Mouse (Mus musculus): ENCODE data around the gene Prkcd. TPM values are rescaled to one million over a fixed set of nuclear protein-coding genes. Genes with fewer than 3 reads are reported as not detected.

Prkcd gene
- total RNA-seq (2021), result 10 to 100 TPM; 10.5 to 14.3 TPM

DNA sequence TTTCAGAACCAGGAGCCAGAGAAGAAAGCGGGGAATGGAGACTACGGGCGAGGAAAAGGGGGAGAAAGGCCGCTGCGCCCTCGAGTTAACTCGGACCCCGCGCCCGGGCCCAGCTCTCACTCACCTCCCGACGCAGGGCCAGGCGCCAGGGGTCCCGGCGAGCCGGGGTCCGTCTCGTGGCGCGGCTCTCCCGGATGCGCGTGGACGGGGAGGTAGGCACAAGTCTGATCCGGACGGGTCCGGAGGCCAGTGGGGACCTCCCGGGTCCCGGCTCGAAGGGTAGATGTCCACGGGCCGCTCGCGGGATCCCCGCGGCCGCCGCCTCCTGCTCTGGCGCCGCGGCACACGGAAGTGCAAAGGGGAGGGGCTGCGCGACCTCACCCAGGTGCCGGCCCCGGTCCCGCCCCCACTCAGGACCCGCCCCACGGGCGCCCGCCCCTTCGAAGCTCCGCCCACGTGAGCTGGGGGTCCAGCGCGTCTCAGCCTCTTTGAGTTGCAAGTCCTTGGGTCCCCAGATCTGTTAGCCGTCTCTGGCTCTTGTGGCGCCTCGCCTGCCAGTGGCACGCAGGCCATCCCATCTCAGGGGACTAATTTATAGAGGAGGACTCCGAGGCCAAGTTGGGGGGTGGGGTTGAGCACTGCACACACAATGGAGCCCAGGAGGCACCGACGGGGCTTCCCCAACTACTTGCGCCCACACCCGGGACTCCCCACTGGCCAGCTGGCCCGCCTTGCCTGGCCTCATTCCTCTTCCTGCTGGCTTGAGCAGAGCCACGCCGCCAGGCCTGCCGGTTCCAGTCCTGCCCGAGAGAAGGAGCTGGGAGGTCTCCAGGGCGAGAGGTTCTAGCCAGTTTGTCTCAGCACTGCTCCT, at the start of gene Prkcd:
Gene Prkcd (minus strand): TSS at position 355 of the 871 bp plus-strand sequence.
- DNase-seq, result peak; percentile 84
- intact Hi-C loops (cut with DNase I), result no loop called here

DNA sequence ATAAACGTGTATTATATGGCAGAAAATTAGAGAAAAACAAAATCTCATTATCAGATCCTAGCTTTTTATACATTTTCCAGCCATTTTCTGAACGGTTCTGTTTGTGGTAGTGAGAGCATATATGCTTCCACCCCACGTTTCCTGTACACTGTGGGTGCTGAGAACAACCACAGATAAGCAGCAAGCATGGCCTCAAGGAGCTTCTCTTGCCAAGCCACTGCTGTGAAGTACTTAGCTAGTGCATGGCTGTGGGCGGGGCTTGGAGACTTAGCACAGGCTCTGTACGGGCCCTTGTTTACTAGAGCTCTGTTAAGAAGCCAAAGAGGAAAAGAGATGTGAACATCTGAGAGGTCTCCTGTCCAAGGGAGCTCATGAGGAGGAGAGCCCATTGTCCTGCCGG, 48.9 kb upstream of the Prkcd start:
- intact Hi-C loops (cut with DNase I), result loop anchor here (10.0 kb wide), 1 partner anchor 540 kb away; no protein-coding TSS in a partner anchor
- DNase-seq, result no peak

DNA sequence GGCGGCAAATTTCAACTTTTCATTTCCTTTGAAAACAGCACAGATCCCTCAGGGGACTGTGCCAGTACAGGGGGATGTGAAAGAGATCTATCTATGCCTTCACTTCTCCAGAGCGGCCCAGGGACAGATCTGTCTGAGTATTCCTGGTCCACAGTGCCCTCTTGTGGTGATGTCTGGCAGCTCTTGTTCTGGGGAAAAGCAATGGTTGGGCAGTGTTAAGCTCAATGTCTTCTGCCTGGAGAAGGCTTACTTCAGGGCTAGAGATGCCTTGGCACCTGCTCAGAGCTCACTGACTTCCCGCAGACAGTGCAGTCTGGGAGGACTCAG, 45.9 kb upstream of the Prkcd start:
- intact Hi-C loops (cut with DNase I), result loop anchor here (1.0 to 10.0 kb wide), 2 partner anchors 81 to 537 kb away; no protein-coding TSS in a partner anchor
- peak; percentile 88 to 93 for DNase-seq

DNA sequence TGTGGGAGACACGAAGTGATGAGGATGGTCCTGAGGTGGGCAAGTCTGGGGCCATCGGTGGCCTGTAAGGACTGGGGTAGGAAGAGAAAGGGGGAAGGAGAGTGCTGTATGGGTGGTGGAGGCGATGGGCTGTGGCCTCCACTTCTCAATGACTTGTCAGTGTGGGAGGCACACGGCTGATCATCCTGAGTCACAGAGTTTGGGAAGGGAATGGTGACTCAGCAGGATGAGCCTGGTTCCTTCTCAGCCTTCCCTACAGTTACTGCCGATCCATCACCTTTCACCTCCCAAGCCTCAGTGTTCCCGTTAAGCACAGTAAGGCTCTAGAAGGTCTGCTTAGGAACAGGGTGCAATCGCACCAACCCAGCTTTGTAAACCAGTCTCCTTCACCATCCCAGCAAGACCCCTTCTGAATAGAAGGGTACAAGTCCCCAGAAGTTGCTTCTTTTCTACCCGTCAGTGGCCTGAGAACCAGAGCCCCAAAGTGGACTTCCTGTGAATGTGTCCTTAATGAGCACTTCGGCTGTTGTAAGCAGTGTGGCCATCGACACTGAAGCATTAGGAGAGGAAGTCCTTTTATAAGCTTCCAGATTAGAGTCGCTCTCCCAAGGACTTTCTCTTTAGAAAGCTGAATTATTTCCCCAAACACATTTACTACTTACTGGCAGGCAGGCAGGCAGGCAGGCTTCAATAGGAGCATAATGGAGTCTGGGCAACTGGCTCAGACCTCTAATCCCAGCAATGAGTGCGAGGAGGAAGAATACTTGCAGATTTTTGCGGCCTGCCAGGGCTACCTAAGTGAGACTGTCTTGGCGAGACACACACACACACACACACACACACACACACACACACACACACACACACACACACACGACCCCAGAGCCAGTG, 45.3 kb upstream of the Prkcd start:
- peak in 1 of 2 experiments; percentile 11 for DNase-seq
- intact Hi-C loops (cut with DNase I), result loop anchor here (10.0 kb wide), 1 partner anchor 537 kb away; no protein-coding TSS in a partner anchor

DNA sequence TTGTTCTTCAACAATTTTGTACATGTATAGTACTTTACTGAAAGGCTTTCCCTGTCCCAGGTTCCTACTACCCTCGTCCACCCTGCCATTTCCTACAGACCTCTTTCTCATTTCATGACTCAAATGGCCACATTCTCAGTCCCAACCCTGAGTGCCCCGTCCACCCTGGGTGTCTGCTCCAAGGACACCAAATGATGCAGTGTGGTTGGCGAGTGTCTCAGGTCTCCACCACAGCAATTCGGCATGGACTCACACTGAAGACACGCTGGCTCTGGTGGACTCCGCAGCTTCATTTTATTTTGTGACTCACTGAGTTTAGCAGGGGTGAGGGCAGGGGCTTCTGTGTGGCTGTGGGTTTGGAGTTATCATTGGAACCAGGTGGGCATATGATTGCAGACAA, 44.2 kb upstream of the Prkcd start:
- intact Hi-C loops (cut with DNase I), result loop anchor here (10.0 kb wide), 1 partner anchor 535 kb away; no protein-coding TSS in a partner anchor
- DNase-seq, result no peak

DNA sequence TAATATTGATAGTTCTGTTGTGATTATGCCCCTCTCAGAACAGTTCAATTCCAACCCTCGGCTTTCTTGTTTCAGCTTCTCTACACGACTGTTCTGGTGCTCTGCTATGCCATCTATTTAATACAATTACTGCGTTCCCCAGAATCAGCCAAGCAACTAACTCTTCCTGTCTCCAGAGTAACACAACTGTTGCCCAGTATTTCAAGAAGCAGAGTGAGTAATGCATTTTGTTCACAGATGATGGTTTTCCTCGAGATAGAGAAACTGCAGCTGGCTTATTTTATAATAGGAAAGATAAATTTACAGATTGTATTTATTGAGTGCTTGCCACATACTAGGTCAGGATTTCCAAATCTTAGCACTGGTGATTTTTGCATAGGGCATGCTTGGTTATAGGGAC, 40.6 kb upstream of the Prkcd start:
- no peak for DNase-seq
- intact Hi-C loops (cut with DNase I), result loop anchor here (10.0 kb wide), 1 partner anchor 182 kb away; no protein-coding TSS in a partner anchor

DNA sequence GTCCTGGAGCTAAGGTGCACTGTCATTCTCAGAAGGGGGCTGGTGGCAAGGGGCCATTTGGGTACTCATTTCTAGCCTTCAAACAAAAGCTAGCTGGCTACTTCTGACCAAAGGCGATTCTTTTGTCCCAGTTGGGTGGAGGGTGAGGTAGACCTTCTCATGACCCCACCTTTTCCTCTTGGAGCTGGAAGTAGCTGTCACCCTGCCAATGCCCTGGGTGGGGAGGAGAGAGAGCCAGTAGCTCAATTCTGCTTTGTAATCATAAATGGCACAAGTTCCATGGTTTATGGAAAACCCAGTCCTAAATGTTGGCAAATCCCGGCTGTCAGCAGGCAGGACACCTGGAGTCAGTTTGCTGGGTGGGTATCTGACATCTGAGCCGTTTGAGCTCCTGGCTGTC, 40.1 kb upstream of the Prkcd start:
- DNase-seq, result peak; percentile 32 to 39
- intact Hi-C loops (cut with DNase I), result loop anchor here (10.0 kb wide), 1 partner anchor 181 kb away; no protein-coding TSS in a partner anchor

DNA sequence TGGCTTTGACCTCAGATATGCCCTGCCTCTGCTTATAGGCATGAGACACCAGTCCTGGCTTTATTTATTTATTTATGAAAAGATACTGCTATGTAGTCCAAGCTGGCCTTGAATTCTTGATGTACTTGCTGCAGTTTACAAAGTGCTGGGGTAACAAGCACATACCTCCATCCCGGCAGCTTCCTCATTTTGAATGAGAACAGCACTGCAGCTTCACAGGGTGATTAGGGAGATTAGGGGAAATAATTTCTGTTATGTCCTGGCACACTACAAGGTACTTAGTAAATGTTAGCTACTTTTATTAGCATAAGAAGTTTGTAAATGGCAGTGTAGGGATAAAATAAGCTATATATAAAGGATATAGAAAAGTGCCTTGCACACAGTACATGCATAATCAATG, 29.5 kb upstream of the Prkcd start:
- DNase-seq, result no peak
- intact Hi-C loops (cut with DNase I), result loop anchor here (5.0 kb wide), 1 partner anchor 33 kb away; no protein-coding TSS in a partner anchor

DNA sequence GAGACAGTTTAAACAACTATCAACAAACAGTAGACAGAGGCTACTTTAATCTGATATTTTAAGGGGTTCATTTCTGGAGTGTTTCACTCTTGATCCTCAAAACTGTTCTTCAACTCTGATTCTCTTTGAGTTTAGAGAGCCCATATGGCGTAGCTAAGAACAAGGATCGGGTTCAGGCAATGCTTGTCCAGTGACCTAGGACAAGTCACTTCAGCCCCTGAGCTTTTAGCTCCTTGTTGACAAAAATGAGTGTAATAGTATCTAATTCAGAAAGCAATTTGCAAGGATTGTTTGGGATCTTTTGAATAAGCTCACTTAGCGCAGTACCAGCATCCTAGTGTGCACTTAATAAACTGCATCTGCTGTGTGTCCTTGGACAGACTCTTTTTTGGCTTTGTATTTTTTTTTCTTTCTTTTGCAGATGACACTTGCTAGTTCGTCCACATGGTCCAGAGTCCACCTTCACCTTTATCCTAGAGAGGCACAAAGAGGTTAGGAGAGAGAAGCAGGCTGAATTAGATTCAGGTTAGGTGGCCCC, 28.8 kb upstream of the Prkcd start:
- intact Hi-C loops (cut with DNase I), result loop anchor here (5.0 kb wide), 2 partner anchors 32 to 42 kb away; no protein-coding TSS in a partner anchor
- no peak for DNase-seq

DNA sequence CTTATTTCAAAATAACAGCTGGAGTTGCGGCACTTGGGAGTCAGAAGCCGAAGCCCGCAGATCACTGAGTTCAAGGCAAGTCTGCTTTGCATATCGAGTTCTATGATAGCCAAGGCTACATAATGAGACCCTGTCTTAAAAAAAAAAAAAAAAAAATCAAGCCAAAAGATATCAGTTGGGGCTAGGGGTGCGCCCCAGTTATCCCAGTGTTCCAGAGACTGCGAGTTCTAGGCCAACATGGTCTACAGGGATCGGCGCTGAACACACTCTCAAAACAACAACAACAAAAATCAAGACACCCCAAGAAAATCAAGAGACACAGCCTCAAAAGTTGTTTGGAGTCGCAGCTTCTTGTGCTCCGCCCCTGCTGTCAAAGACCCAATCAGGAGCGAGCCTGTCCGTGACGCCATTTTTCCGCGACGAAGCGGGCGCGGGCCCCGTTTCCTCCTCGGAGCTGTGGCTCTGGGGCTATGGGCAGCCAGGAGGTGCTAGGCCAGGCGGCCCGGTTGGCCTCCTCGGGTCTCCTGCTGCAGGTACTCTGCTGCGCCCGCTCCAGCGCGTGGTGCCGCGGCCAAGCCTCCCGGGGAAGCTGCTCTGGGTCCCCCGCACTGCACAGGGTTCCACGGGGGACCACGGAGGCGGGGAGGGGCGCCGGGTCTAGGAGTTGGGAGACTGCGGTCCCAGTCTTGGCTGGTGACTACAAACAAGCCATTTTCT, 28.1 kb upstream of the Prkcd start, which contains the start of gene Rft1:
Gene Rft1 (plus strand): TSS at position 418 of the 717 bp plus-strand sequence.
- intact Hi-C loops (cut with DNase I), result loop anchor here (2.0 to 5.0 kb wide), 2 partner anchors 42 to 61 kb away; no protein-coding TSS in a partner anchor
- peak; percentile 99 for DNase-seq

DNA sequence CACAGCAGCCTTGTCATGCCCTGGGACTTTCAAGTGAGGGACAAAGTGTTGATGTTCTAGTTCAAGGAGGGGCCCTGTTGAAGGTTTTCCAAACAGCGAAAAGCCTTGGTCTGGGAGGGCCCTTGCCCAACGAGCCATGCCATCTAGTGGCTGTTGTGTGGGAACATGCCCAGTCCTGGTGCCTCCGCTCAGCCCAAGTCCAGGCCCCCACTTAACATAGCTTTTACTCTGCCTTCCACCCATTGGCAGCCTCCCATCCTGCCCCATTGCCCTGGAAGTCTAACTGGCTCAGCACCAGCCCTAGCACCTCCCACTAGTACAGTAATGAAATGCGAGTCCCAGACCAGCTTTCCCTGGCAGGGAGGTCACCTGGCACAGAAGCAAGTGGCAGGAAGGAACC, 25.0 kb upstream of the Prkcd start:
- intact Hi-C loops (cut with DNase I), result loop anchor here (5.0 kb wide), 1 partner anchor 39 kb away; no protein-coding TSS in a partner anchor

DNA sequence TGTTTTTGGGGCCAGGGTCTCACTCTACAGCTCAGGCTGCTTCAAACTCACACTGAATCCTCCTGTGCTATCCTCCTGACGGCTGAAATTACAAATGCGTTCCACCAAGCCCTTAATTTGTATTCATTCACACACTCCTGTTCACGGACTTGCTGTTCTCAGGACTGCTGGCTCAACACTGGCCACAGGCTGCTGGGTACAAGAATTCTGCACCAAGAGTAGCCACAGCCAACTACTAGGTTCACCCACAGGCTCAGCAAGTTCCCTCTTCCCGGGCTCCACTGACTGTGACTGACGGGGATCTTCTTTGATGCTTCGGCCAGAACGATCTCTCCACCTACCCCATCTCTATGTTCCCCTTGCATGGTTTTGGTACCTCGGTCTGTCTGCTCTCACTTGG, 23.7 kb upstream of the Prkcd start:
- intact Hi-C loops (cut with DNase I), result loop anchor here (5.0 kb wide), 1 partner anchor 37 kb away; no protein-coding TSS in a partner anchor
- DNase-seq, result no peak

More for the DNA sequence above, 25.0 kb upstream of the Prkcd start:
- DNase-seq, result peak; percentile 63 to 65

DNA sequence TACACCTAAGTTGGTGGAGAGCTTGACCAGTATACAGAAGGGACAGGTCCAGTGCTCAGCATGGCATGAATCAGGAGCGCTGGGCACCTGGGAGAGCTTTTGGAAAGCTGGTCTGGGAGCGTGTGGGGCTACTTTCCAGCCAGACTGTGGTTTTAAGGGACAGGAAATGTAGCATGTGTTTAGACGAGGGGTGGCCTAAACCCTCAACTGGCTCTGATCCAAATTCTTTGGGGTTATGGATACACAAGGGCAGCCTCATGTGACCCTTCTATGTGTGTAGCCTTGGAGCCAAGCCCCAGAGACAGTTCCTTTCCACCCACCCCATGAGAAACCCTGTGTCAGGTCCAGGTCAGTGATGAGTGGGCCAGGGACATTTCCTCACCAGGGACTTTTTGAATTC, 22.5 kb upstream of the Prkcd start:
- intact Hi-C loops (cut with DNase I), result no loop called here
- no peak for DNase-seq

DNA sequence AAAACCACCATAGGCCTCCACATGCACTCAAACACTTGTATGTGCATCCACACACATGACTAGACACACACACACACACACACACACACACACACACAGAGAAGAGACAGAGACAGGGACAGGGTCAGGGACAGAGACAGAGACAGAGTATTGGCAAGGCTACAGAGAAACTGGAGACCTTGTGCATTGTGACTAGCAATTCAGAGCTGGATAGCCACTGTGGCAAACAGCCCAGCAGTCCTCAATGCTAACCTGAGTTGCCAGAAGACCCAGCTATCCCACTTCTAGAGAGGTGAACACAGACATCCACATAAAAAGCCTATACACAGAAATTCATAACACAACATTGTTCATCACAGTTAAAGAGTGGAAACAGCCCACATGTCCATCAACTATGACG, 20.5 kb upstream of the Prkcd start:
- intact Hi-C loops (cut with DNase I), result no loop called here
- no peak for DNase-seq

DNA sequence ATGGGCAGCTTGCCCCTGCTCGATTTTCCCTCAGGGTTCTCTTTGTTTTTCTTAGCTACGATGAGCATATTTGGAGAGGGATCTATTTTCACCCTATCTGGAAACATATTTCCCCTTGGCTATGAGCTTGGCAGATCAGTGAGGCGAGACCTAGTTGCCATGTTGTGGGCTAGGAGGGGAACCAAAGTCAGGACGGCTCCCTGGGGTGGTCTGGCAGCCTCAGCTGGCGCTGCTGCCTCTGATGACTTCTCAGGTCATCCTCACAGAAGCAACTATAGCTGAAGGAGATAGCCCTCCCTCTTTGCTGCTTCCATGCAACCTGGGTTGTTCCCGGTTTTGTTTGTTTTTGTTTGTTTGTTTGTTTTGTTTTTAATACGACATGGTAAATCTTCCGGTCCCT, 19.1 kb upstream of the Prkcd start:
- intact Hi-C loops (cut with DNase I), result no loop called here
- no peak for DNase-seq

DNA sequence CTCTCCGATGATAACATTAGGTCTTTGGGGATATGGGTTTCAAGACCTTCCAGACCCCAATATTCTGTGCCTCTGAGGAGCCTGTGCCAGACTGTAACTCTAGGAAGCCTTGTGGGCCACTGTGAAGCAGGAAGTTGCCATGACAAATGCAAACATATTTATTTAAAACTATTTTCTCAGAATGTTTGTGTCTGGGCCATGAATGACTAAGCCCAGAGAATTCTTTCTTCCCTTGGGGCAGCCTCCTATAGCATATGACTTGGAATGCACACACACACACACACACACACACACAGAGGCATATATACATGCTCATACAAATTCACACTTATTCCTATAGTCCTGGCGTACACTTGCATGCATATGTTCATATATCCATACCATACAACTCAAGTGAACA, 18.0 kb upstream of the Prkcd start:
- DNase-seq, result no peak
- intact Hi-C loops (cut with DNase I), result no loop called here

DNA sequence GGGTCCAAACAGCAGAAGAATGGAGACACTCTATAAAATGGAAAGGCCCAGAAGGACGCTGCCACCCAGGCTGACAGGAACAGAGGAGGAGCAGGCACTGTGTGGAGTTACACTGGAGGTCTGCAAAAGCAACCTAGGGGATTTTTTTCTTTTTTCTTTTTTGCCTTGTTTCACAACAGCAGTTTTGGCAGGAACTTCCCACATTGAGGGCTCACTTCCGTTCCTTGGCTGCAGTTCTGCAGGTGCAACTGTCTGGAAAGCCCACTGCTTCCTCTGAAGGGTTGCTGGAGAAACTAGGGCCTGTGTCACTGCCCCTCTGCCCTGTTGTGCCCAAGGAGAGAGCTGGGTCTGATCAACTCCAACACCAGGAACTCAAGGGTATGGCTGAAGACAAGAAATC, 15.7 kb upstream of the Prkcd start:
- no peak for DNase-seq
- intact Hi-C loops (cut with DNase I), result no loop called here

DNA sequence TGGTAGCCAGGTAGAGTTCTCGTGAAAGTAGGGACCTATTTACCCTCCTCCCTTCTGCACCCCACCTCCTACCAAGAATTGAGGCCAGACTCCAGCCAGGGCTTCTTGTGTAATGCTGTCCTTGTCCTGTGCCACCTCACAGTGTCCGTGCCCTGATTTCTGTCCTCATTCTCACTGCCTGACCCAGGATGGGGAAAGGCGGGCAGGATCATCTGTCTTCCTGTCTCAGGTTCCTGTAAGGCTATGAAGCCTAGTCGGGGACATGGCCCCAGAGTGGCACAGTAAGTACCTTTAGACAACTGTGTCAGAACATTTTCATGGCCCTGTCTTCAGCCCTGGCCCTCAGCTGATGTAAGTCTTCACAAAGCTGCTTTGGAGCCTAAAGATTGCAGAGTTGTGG, 12.7 kb upstream of the Prkcd start:
- DNase-seq, result no peak
- intact Hi-C loops (cut with DNase I), result no loop called here

DNA sequence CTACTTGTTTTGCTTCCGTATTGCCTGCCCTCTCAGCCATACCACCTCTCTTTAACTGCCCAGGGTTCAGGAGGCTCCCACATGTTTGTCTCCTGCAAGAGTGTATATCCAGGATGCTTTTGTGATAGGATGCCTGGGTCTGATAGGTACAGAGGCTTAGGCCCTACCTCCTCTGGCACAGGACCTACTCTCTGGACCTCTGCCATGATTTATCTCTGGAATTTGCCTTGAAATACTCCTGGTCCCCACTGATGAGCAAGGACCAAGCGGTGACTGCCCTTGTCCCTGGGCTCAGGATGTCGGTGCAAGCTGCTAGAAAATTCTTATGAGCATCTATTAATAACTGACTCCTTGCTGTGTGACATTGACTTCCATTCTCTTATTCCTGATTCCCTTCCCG, 12.0 kb upstream of the Prkcd start:
- intact Hi-C loops (cut with DNase I), result no loop called here
- DNase-seq, result no peak

DNA sequence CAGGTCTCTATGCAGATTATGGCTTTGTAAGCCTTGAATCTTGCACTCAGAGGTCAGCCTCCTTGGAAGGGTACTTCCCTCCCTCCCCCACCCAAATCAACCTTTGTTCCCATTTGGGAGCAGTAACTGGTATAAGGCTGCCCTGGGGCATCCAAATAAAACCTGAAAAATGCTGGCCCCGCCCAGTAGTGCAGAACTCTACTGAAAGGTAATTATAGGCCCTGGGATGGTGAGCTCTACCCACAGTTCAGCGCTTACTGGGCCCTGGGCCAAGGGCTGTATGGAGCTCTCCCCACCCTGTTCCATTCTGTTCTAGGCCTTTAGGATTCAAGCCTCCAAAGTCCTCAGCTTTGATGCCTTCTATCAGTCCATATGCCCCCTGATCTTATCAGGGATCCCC, 11.1 kb upstream of the Prkcd start:
- no peak for DNase-seq
- intact Hi-C loops (cut with DNase I), result loop anchor here (2.0 kb wide), 1 partner anchor 20 kb away; no protein-coding TSS in a partner anchor

Data from heart, postnatal 36 days (tissue).